Mouse (Mus musculus) kidney, adult 2 months (tissue): ENCODE measurements around the gene Them4. TPM values are rescaled to one million over a fixed set of nuclear protein-coding genes. Genes with fewer than 3 reads are reported as not detected.

ENCODE experiments used
- DNase-seq: peaks from one replicate; pipeline ENCODE4 v3.0.0; 2021
- H3K27ac ChIP-seq: fragments of 200-500 bp; 2 replicates; pipeline ENCODE4 v1.5.1; 2012; ENCODE audit warnings: low read depth, low read length, control low read depth, inconsistent platforms; ENCODE audit not compliant: insufficient read depth
- H3K27me3 ChIP-seq: fragments of 200-500 bp; replicated peaks from 2 replicates; pipeline ENCODE4 v1.6.1; 2012; ENCODE audit warnings: mild to moderate bottlenecking, moderate library complexity, low read length, inconsistent platforms; ENCODE audit not compliant: control insufficient read depth, insufficient read depth
- H3K36me3 ChIP-seq: fragments of 200-500 bp; 2 replicates; pipeline ENCODE4 v1.6.1; 2012; ENCODE audit warnings: mild to moderate bottlenecking, moderate library complexity, low read length, inconsistent platforms; ENCODE audit not compliant: control insufficient read depth, insufficient read depth
- H3K4me1 ChIP-seq: fragments of 200-500 bp; 2 replicates; pipeline ENCODE4 v1.6.1; 2011; ENCODE audit warnings: low read length; ENCODE audit not compliant: control insufficient read depth, insufficient read depth
- H3K4me3 ChIP-seq: fragments of 200-500 bp; 2 replicates; pipeline ENCODE4 v1.5.1; 2011; ENCODE audit warnings: mild to moderate bottlenecking, low read depth, low read length, control low read depth; ENCODE audit not compliant: insufficient read depth
- CTCF ChIP-seq: fragments of 200-500 bp; conservative IDR thresholded peaks from 2 replicates; pipeline ENCODE4 v1.5.1; 2011; ENCODE audit warnings: low read depth, mild to moderate bottlenecking, control low read depth, low read length, moderate library complexity, mixed read lengths; ENCODE audit not compliant: insufficient read depth, insufficient read length
- POLR2A ChIP-seq: fragments of 200-500 bp; IDR thresholded peaks from one replicate; pipeline ENCODE4 v1.6.1; 2011; ENCODE audit warnings: low read depth, low read length, control low read depth
- WGBS: fragments of 180-500 bp; shearing (Covaris S2); methylation state at CpG from one replicate; pipeline ENCODE4 v1.1.7; 2018; 5-methylcytosine and 5-hydroxymethylcytosine counted together
- polyA plus RNA-seq: library from polyadenylated mRNA; depleted of rRNA; stranded (reverse); fragments of >200 nt; gene quantifications from 2 replicates; pipeline ENCODE4 v1.2.3, GENCODE M21; 2012

The Them4 gene
- polyA plus RNA-seq, 1 experiment: 7.6 TPM

DNA sequence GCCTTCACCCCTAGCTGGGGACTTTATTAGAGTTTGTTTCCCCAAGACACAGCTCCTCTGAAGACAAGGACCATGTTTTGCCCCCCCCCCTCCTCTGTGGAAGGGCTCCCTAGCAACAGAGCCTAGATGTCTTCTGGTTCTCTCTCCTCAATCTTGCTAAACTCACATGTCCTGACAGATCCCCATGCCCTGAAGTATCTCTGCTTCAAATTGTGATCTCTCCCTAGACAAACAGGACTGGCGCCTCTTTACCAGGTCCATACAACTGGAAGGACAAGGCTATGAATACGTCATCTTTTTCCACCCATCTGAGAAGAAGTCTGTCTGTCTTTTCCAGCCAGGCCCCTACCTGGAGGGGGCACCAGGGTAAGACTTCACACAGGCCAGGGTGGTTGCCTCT lies 34.3 kb downstream of the Them4 start:
- H3K4me3 ChIP-seq: no peak overlapping the region
- no peaks in the 10 kb centered on the region for H3K27me3 ChIP-seq
- no peak for DNase-seq
- 96% methylated on average over 2 of the region's 2 CpGs for WGBS
- TF ChIP-seq CTCF (no peak), POLR2A (no peak)
- H3K4me1 ChIP-seq: no peaks in the 10 kb centered on the region
- H3K27ac ChIP-seq: no peak overlapping the region
- H3K36me3 ChIP-seq: no peaks in the 10 kb centered on the region

DNA sequence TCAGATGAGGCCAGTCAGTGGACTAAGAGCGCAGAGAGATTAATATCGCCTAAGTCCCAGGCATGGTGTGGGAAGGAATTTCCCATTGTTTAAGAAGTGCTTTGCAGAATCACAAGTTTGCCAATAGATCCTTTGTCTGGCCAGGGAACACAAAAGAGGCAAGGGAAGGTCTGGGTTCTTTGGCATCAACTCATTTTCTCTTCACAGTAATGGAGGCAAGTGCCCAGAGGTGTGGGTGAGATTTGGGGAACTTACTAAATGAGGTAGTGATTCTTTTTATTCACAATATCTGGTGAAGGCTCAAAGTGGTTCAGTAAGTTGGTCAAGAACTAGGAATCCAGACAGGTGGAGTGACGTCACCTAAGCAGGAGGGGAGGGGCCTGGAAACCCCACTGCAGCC lies 35.0 kb downstream of the Them4 start:
- no peak for DNase-seq
- Histone ChIP-seq H3K4me3 (no peak overlapping the region), H3K36me3 (no peaks in the 10 kb centered on the region), H3K27ac (no peak overlapping the region), H3K27me3 (no peaks in the 10 kb centered on the region), H3K4me1 (no peaks in the 10 kb centered on the region)
- WGBS: 79% methylated on average over 3 of the region's 3 CpGs
- TF ChIP-seq POLR2A: no peak
- no peak for TF ChIP-seq CTCF

DNA sequence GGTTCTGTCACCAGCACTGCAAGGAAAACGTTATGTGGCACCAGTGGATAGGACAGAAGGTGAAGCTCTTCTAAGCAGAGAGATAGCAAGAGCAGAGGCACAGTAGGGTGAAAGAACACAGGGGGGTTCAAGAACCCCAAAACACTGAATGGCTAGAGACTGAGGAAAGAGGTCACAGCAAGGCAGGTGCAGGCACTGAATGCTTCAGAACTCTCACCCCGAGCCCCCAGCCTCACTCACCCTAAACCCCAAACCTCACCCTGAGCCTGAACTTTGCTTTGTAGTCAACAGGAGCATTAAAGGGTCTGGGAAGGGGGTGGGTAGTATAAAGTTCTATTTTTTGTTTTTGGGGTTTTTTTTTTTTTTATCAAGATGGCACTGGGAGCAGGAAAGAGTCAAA lies 38.3 kb downstream of the Them4 start:
- no peak overlapping the region for H3K27ac ChIP-seq
- H3K36me3 ChIP-seq: no peaks in the 10 kb centered on the region
- TF ChIP-seq POLR2A: no peak
- H3K4me1 ChIP-seq: no peaks in the 10 kb centered on the region
- DNase-seq: no peak
- WGBS: 83% methylated on average over 2 of the region's 2 CpGs
- no peaks in the 10 kb centered on the region for H3K27me3 ChIP-seq
- H3K4me3 ChIP-seq: no peak overlapping the region

DNA sequence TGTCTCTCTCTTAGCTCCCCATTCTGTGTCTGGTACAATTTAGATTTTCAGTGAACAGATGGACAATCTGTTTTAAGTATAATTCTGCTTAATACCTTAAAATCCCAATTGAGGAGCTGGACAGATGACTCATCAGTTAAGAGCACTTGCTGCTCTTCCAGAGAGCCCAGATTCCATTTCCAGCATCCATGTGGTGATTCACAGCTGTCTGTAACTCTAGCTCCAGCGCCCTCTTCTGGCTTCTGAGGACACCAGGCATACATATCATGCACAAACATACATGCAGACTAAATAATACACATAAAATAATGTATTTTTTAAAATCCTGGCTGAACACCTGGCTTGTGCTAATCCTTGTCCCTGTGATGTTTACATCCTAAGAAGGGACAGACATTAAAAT lies 50.9 kb downstream of the Them4 start:
- TF ChIP-seq CTCF (peak; percentile 63), POLR2A (no peak)
- no peak overlapping the region for H3K4me3 ChIP-seq
- 6% methylated on average over 1 of the region's 1 CpGs for WGBS
- no peaks in the 10 kb centered on the region for H3K27me3 ChIP-seq
- H3K36me3 ChIP-seq: no peaks in the 10 kb centered on the region
- no peaks in the 10 kb centered on the region for H3K4me1 ChIP-seq
- DNase-seq: peak; percentile 43
- H3K27ac ChIP-seq: no peak overlapping the region

DNA sequence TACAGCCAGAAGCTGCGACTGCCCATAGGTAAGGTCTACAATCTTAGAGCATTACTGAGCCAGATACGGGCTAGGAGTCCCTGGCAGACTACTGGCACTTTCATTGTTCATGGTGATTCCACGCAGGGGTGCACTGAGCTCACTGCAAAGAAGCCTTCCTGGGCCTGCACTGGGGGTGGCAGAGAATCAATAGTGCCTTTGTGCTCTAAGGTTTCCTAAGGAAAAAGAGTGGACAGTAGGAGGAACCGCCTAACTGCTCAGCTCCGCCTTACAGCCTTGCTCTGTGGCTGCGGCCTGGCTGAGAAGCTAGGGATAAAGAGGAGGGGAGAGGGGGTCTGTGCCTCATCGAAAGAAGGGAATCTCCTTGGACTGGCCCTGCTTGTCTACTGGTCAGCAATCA lies 52.2 kb downstream of the Them4 start, which contains the start of gene C2cd4d:
Gene C2cd4d (plus strand): TSS at position 301 of the 400 bp plus-strand sequence.
- Histone ChIP-seq H3K4me1 (no peaks in the 10 kb centered on the region; the same call in 1 of the 2 replicates), H3K27ac (no peak within 1 kb of the TSS), H3K36me3 (no peaks in the 10 kb centered on the region), H3K27me3 (no peaks in the 10 kb centered on the region), H3K4me3 (peak within 1 kb of the TSS; percentile 69)
- 85% methylated on average over 7 of the region's 7 CpGs for WGBS
- no peak for DNase-seq
- no peak for TF ChIP-seq POLR2A

DNA sequence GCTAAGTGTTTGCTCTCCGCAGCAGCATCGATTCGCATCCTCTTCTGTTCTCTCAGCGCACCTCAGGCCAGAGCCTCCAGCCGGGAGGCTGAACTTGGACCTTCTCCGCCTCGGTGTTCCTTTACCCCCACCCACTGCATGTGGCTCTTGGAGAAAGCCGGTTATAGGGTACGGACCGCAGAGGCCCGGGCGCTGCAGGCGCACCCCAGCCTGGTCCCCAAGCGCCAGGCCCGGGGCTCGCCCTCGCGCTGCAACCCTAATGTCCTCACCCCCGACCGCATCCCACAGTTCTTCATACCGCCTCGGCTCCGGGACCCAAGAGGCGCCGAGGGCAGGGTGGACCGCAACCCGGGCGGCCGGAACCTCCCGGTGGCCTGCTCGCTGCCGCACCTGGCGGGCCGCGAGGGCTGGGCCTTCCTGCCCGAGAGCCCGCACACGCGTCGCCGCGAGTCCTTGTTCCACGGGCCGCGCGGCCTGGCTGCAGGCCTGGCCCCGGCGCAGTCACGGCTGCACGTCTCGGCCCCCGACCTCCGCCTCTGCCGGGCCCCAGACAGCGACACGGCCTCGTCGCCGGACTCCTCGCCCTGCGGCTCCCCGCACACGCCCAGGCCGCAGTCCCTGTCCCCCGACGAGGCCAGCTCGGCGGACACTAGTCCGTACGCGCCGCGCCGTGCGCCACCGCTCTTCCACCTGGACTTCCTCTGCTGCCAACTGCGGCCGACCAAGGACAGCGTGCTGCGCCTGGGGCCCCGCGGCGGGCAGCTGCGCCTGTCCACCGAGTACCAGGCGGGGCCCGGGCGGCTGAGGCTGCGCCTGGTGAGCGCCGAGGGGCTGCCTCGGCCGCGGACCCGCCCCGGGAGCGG lies 53.6 kb downstream of the Them4 start:
- Histone ChIP-seq H3K4me3 (peak overlapping the region; percentile 69), H3K27me3 (no peaks in the 10 kb centered on the region), H3K36me3 (no peaks in the 10 kb centered on the region), H3K4me1 (no peaks in the 10 kb centered on the region; the same call in 1 of the 2 replicates), H3K27ac (no peak overlapping the region)
- peak; percentile 54 for DNase-seq
- no peak for TF ChIP-seq POLR2A
- no peak for TF ChIP-seq CTCF
- WGBS: 4% methylated on average over 96 of the region's 97 CpGs

DNA sequence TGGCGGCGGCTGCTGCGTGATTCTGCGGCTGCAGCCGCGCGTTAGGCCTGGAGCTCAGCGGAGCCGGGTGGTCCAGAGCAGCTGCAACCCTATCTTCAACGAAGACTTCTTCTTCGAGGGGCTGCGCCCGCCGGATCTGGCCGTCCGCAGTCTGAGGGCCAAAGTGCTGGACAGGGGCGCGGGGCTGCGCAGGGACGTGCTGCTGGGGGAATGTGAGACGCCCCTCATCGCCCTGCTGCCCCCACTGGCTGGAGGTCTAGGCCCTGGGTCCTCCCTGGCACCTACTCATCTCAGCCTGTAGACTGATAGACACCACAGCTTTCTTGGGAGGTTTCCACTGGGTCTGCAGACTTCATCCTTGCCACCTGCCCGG lies 54.3 kb downstream of the Them4 start:
- Histone ChIP-seq H3K36me3 (no peaks in the 10 kb centered on the region), H3K27ac (no peak overlapping the region), H3K27me3 (no peaks in the 10 kb centered on the region), H3K4me1 (no peaks in the 10 kb centered on the region; the same call in 1 of the 2 replicates), H3K4me3 (peak overlapping the region; percentile 69)
- no peak for DNase-seq
- TF ChIP-seq CTCF (no peak), POLR2A (no peak)
- WGBS: 14% methylated on average over 23 of the region's 23 CpGs
